Mouse (Mus musculus): ENCODE measurements around the gene Agtr1b. TPM values are rescaled to one million over a fixed set of nuclear protein-coding genes. Genes with fewer than 3 reads are reported as not detected.
A peak's percentile ranks its signal among the peaks of the same experiment; 100 is the strongest.

Agtr1b gene
- 0.11 and 0.34 TPM in 2 replicates for polyA plus RNA-seq (2015; fragmentation: Nextera tagmentation; extraction: Ambion mirVana)

GRCm38 (mm10) chr3:20366558-20367522 lies at the start of gene Agtr1b:
Gene Agtr1b (minus strand): TSS chr3:20367177.
- H3K4me1 ChIP-seq (replicated peaks), result no peaks in the 10 kb centered on the region
- 13% methylated on average over 19 of the region's 19 CpGs for WGBS
- no peaks in the 10 kb centered on the region for H3K27me3 ChIP-seq
- no peaks in the 10 kb centered on the region for H3K9me3 ChIP-seq (replicated peaks)
- H3K27ac ChIP-seq, result no peak within 1 kb of the TSS
- peak within 1 kb of the TSS; percentile 32 for H3K4me3 ChIP-seq
- no peaks in the 10 kb centered on the region for H3K36me3 ChIP-seq
- 0 out of 2 replicates have a peak, but pooled peaks have one; percentile 39 for ATAC-seq (replicated peaks; ENCODE audit: insufficient number of reproducible peaks, insufficient read depth, low FRiP score, low read depth)
- peak within 1 kb of the TSS; percentile 55 for H3K4me2 ChIP-seq
- H3K9ac ChIP-seq, result no peak within 1 kb of the TSS

- Histone ChIP-seq H3K4me1 (replicated peaks) (no peaks in the 10 kb centered on the region), H3K4me2 (no peak overlapping the region), H3K27ac (no peak overlapping the region), H3K9ac (no peak overlapping the region), H3K9me3 (replicated peaks) (no peaks in the 10 kb centered on the region), H3K4me3 (no peak overlapping the region), H3K27me3 (no peaks in the 10 kb centered on the region), H3K36me3 (no peaks in the 10 kb centered on the region)
- no peak for ATAC-seq (replicated peaks; ENCODE audit: insufficient number of reproducible peaks, insufficient read depth, low FRiP score, low read depth)
Observed at GRCm38 (mm10) chr3:20353598-20353997, 13.4 kb downstream of the Agtr1b start.

- H3K4me2 ChIP-seq, result no peak overlapping the region
- H3K27me3 ChIP-seq, result no peaks in the 10 kb centered on the region
- H3K4me3 ChIP-seq, result no peak overlapping the region
- no peak for ATAC-seq (replicated peaks; ENCODE audit: insufficient number of reproducible peaks, insufficient read depth, low FRiP score, low read depth)
- no peak overlapping the region for H3K9ac ChIP-seq
- no peak overlapping the region for H3K27ac ChIP-seq
- H3K9me3 ChIP-seq (replicated peaks), result no peaks in the 10 kb centered on the region
- no peaks in the 10 kb centered on the region for H3K4me1 ChIP-seq (replicated peaks)
- no peaks in the 10 kb centered on the region for H3K36me3 ChIP-seq
Observed at GRCm38 (mm10) chr3:20348206-20348605, 18.8 kb downstream of the Agtr1b start.

- H3K4me1 ChIP-seq (replicated peaks), result no peaks in the 10 kb centered on the region
- H3K9ac ChIP-seq, result no peak overlapping the region
- no peak overlapping the region for H3K4me3 ChIP-seq
- H3K4me2 ChIP-seq, result no peak overlapping the region
- no peaks in the 10 kb centered on the region for H3K36me3 ChIP-seq
- no peak for ATAC-seq (replicated peaks; ENCODE audit: insufficient number of reproducible peaks, insufficient read depth, low FRiP score, low read depth)
- 84% methylated on average over 1 of the region's 1 CpGs for WGBS
- no peaks in the 10 kb centered on the region for H3K9me3 ChIP-seq (replicated peaks)
- no peak overlapping the region for H3K27ac ChIP-seq
- H3K27me3 ChIP-seq, result no peaks in the 10 kb centered on the region
Observed at GRCm38 (mm10) chr3:20340402-20340801, 26.6 kb downstream of the Agtr1b start.

GRCm38 (mm10) chr3:20334681-20335080 lies 32.3 kb downstream of the Agtr1b start:
- H3K36me3 ChIP-seq, result no peaks in the 10 kb centered on the region
- no peaks in the 10 kb centered on the region for H3K9me3 ChIP-seq (replicated peaks)
- no peaks in the 10 kb centered on the region for H3K4me1 ChIP-seq (replicated peaks)
- WGBS, result 52% methylated on average over 5 of the region's 5 CpGs
- no peak overlapping the region for H3K27ac ChIP-seq
- H3K4me3 ChIP-seq, result no peak overlapping the region
- no peaks in the 10 kb centered on the region for H3K27me3 ChIP-seq
- H3K4me2 ChIP-seq, result no peak overlapping the region
- H3K9ac ChIP-seq, result no peak overlapping the region
- no peak for ATAC-seq (replicated peaks; ENCODE audit: insufficient number of reproducible peaks, insufficient read depth, low FRiP score, low read depth)

- no peak for ATAC-seq (replicated peaks; ENCODE audit: insufficient number of reproducible peaks, insufficient read depth, low FRiP score, low read depth)
- H3K4me2 ChIP-seq, result no peak overlapping the region
- H3K4me3 ChIP-seq, result no peak overlapping the region
- no peak overlapping the region for H3K9ac ChIP-seq
- H3K9me3 ChIP-seq (replicated peaks), result no peaks in the 10 kb centered on the region; the same call in 1 of the 2 replicates
- no peaks in the 10 kb centered on the region for H3K4me1 ChIP-seq (replicated peaks)
- no peaks in the 10 kb centered on the region for H3K27me3 ChIP-seq
- H3K36me3 ChIP-seq, result no peaks in the 10 kb centered on the region
- no peak overlapping the region for H3K27ac ChIP-seq
- WGBS, result 46% methylated on average over 1 of the region's 1 CpGs
Observed at GRCm38 (mm10) chr3:20317233-20317632, 49.7 kb downstream of the Agtr1b start.

- no peak overlapping the region for H3K27ac ChIP-seq
- ATAC-seq (replicated peaks; ENCODE audit: insufficient number of reproducible peaks, insufficient read depth, low FRiP score, low read depth), result no peak
- no peaks in the 10 kb centered on the region for H3K36me3 ChIP-seq
- 87% methylated on average over 4 of the region's 4 CpGs for WGBS
- no peak overlapping the region for H3K4me3 ChIP-seq
- H3K4me1 ChIP-seq (replicated peaks), result no peaks in the 10 kb centered on the region
- no peaks in the 10 kb centered on the region for H3K9me3 ChIP-seq (replicated peaks)
- H3K9ac ChIP-seq, result no peak overlapping the region
- no peak overlapping the region for H3K4me2 ChIP-seq
- no peaks in the 10 kb centered on the region for H3K27me3 ChIP-seq
Observed at GRCm38 (mm10) chr3:20309142-20309541, 57.8 kb downstream of the Agtr1b start.

GRCm38 (mm10) chr3:20307256-20307655 lies 59.7 kb downstream of the Agtr1b start:
- WGBS, result 63% methylated on average over 4 of the region's 4 CpGs
- no peak overlapping the region for H3K4me2 ChIP-seq
- H3K4me3 ChIP-seq, result no peak overlapping the region
- no peak for ATAC-seq (replicated peaks; ENCODE audit: insufficient number of reproducible peaks, insufficient read depth, low FRiP score, low read depth)
- no peaks in the 10 kb centered on the region for H3K36me3 ChIP-seq
- H3K27ac ChIP-seq, result no peak overlapping the region
- no peaks in the 10 kb centered on the region for H3K4me1 ChIP-seq (replicated peaks)
- H3K9me3 ChIP-seq (replicated peaks), result no peaks in the 10 kb centered on the region
- H3K27me3 ChIP-seq, result no peaks in the 10 kb centered on the region
- no peak overlapping the region for H3K9ac ChIP-seq

- Histone ChIP-seq H3K4me3 (no peak overlapping the region), H3K9ac (no peak overlapping the region), H3K4me1 (replicated peaks) (no peaks in the 10 kb centered on the region), H3K9me3 (replicated peaks) (no peaks in the 10 kb centered on the region), H3K36me3 (no peaks in the 10 kb centered on the region), H3K4me2 (no peak overlapping the region), H3K27me3 (no peaks in the 10 kb centered on the region), H3K27ac (no peak overlapping the region)
- ATAC-seq (replicated peaks; ENCODE audit: insufficient number of reproducible peaks, insufficient read depth, low FRiP score, low read depth), result no peak; the same call in 1 of the 2 replicates
- 49% methylated on average over 2 of the region's 2 CpGs for WGBS
Observed at GRCm38 (mm10) chr3:20304758-20305352, 62.1 kb downstream of the Agtr1b start.

- no peaks in the 10 kb centered on the region for H3K36me3 ChIP-seq
- no peak overlapping the region for H3K4me3 ChIP-seq
- no peak overlapping the region for H3K27ac ChIP-seq
- no peaks in the 10 kb centered on the region for H3K4me1 ChIP-seq (replicated peaks)
- no peak overlapping the region for H3K4me2 ChIP-seq
- WGBS, result 41% methylated on average over 3 of the region's 3 CpGs
- no peak for ATAC-seq (replicated peaks; ENCODE audit: insufficient number of reproducible peaks, insufficient read depth, low FRiP score, low read depth)
- H3K27me3 ChIP-seq, result no peaks in the 10 kb centered on the region
- H3K9ac ChIP-seq, result no peak overlapping the region
- H3K9me3 ChIP-seq (replicated peaks), result no peaks in the 10 kb centered on the region
Observed at GRCm38 (mm10) chr3:20295546-20295945, 71.4 kb downstream of the Agtr1b start.

- H3K27ac ChIP-seq, result no peak overlapping the region
- H3K9ac ChIP-seq, result no peak overlapping the region
- WGBS, result 78% methylated on average over 9 of the region's 9 CpGs
- no peaks in the 10 kb centered on the region for H3K36me3 ChIP-seq
- no peaks in the 10 kb centered on the region for H3K27me3 ChIP-seq
- H3K4me2 ChIP-seq, result no peak overlapping the region
- H3K4me1 ChIP-seq (replicated peaks), result no peaks in the 10 kb centered on the region
- no peak for ATAC-seq (replicated peaks; ENCODE audit: insufficient number of reproducible peaks, insufficient read depth, low FRiP score, low read depth)
- no peak overlapping the region for H3K4me3 ChIP-seq
- H3K9me3 ChIP-seq (replicated peaks), result no peaks in the 10 kb centered on the region
Observed at GRCm38 (mm10) chr3:20294542-20295348, 72.2 kb downstream of the Agtr1b start.
